Mouse (Mus musculus): ENCODE data around the gene Ankrd37. TPM values are rescaled to one million over a fixed set of nuclear protein-coding genes. Genes with fewer than 3 reads are reported as not detected.

Gene Ankrd37
- 12.7 and 13.4 TPM in 2 replicates for polyA plus RNA-seq (2012; rRNA removed)

- no peak for TF ChIP-seq POLR2A (IDR thresholded peaks at IDR 0.05; ENCODE audit: extremely low read depth, insufficient read depth, low read length)
- TF ChIP-seq CTCF (IDR thresholded peaks at IDR 0.05; ENCODE audit: extremely low read depth, insufficient read depth, low read length) = no peak
- Histone ChIP-seq H3K4me1 (ENCODE audit: control insufficient read depth, insufficient read depth, low read length) (no peaks in the 10 kb centered on the region), H3K4me3 (ENCODE audit: insufficient read depth, low read length) (no peak within 1 kb of the TSS), H3K27ac (ENCODE audit: insufficient read depth, low read length) (no peak within 1 kb of the TSS)
These were observed at the start of gene Ankrd37 for GRCm38 (mm10) chr8:46005596-46005995. TSS of gene Ankrd37 (minus strand) at chr8:46005707.

- no peak for TF ChIP-seq POLR2A (IDR thresholded peaks at IDR 0.05; ENCODE audit: extremely low read depth, insufficient read depth, low read length)
- TF ChIP-seq CTCF (IDR thresholded peaks at IDR 0.05; ENCODE audit: extremely low read depth, insufficient read depth, low read length) = no peak
- H3K4me3 ChIP-seq (ENCODE audit: insufficient read depth, low read length) = no peak overlapping the region
- H3K4me1 ChIP-seq (ENCODE audit: control insufficient read depth, insufficient read depth, low read length) = peaks cover 2% of the 10 kb centered on the region; the same call in 1 of the 2 replicates
- no peak overlapping the region for H3K27ac ChIP-seq (ENCODE audit: insufficient read depth, low read length)
These were observed 34.8 kb upstream of the Ankrd37 start for GRCm38 (mm10) chr8:46040260-46040659.

- TF ChIP-seq CTCF (IDR thresholded peaks at IDR 0.05; ENCODE audit: extremely low read depth, insufficient read depth, low read length) = no peak
- TF ChIP-seq POLR2A (IDR thresholded peaks at IDR 0.05; ENCODE audit: extremely low read depth, insufficient read depth, low read length) = no peak
These were observed 34.2 kb upstream of the Ankrd37 start for GRCm38 (mm10) chr8:46039666-46040065.

GRCm38 (mm10) chr8:46036217-46036616 lies 30.7 kb upstream of the Ankrd37 start:
- TF ChIP-seq POLR2A (IDR thresholded peaks at IDR 0.05; ENCODE audit: extremely low read depth, insufficient read depth, low read length) = no peak
- TF ChIP-seq CTCF (IDR thresholded peaks at IDR 0.05; ENCODE audit: extremely low read depth, insufficient read depth, low read length) = no peak
- Histone ChIP-seq H3K4me1 (ENCODE audit: control insufficient read depth, insufficient read depth, low read length) (peaks cover 2% of the 10 kb centered on the region; the same call in 1 of the 2 replicates), H3K4me3 (ENCODE audit: insufficient read depth, low read length) (no peak overlapping the region), H3K27ac (ENCODE audit: insufficient read depth, low read length) (no peak overlapping the region)

More at GRCm38 (mm10) chr8:46039666-46040065, 34.2 kb upstream of the Ankrd37 start:
- H3K4me3 ChIP-seq (ENCODE audit: insufficient read depth, low read length) = no peak overlapping the region
- no peak overlapping the region for H3K27ac ChIP-seq (ENCODE audit: insufficient read depth, low read length)
- peaks cover 2% of the 10 kb centered on the region; the same call in 1 of the 2 replicates for H3K4me1 ChIP-seq (ENCODE audit: control insufficient read depth, insufficient read depth, low read length)

GRCm38 (mm10) chr8:46024392-46024791 lies 18.9 kb upstream of the Ankrd37 start:
- H3K4me3 ChIP-seq (ENCODE audit: insufficient read depth, low read length) = no peak overlapping the region
- no peak overlapping the region for H3K27ac ChIP-seq (ENCODE audit: insufficient read depth, low read length)
- no peaks in the 10 kb centered on the region for H3K4me1 ChIP-seq (ENCODE audit: control insufficient read depth, insufficient read depth, low read length)
- TF ChIP-seq POLR2A (IDR thresholded peaks at IDR 0.05; ENCODE audit: extremely low read depth, insufficient read depth, low read length) (no peak), CTCF (IDR thresholded peaks at IDR 0.05; ENCODE audit: extremely low read depth, insufficient read depth, low read length) (no peak)

- H3K4me3 ChIP-seq (ENCODE audit: insufficient read depth, low read length) = no peak overlapping the region
- H3K27ac ChIP-seq (ENCODE audit: insufficient read depth, low read length) = no peak overlapping the region
- H3K4me1 ChIP-seq (ENCODE audit: control insufficient read depth, insufficient read depth, low read length) = no peaks in the 10 kb centered on the region
- no peak for TF ChIP-seq CTCF (IDR thresholded peaks at IDR 0.05; ENCODE audit: extremely low read depth, insufficient read depth, low read length)
- no peak for TF ChIP-seq POLR2A (IDR thresholded peaks at IDR 0.05; ENCODE audit: extremely low read depth, insufficient read depth, low read length)
These were observed 17.3 kb upstream of the Ankrd37 start for GRCm38 (mm10) chr8:46022758-46023157.

- Histone ChIP-seq H3K4me1 (ENCODE audit: control insufficient read depth, insufficient read depth, low read length) (no peaks in the 10 kb centered on the region), H3K27ac (ENCODE audit: insufficient read depth, low read length) (no peak overlapping the region), H3K4me3 (ENCODE audit: insufficient read depth, low read length) (no peak overlapping the region)
- TF ChIP-seq POLR2A (IDR thresholded peaks at IDR 0.05; ENCODE audit: extremely low read depth, insufficient read depth, low read length) (no peak), CTCF (IDR thresholded peaks at IDR 0.05; ENCODE audit: extremely low read depth, insufficient read depth, low read length) (no peak)
These were observed 16.7 kb upstream of the Ankrd37 start for GRCm38 (mm10) chr8:46022203-46022602.

- H3K27ac ChIP-seq (ENCODE audit: insufficient read depth, low read length) = 0 out of 2 replicates have a peak overlapping the region, but pooled peaks have one; percentile 1
- peaks cover 4% of the 10 kb centered on the region; the same call in 1 of the 2 replicates for H3K4me1 ChIP-seq (ENCODE audit: control insufficient read depth, insufficient read depth, low read length)
- H3K4me3 ChIP-seq (ENCODE audit: insufficient read depth, low read length) = no peak overlapping the region
- peak; percentile 14; the same call in 1 of the 2 replicates for TF ChIP-seq CTCF (IDR thresholded peaks at IDR 0.05; ENCODE audit: extremely low read depth, insufficient read depth, low read length)
- TF ChIP-seq POLR2A (IDR thresholded peaks at IDR 0.05; ENCODE audit: extremely low read depth, insufficient read depth, low read length) = no peak
These were observed 5.5 kb upstream of the Ankrd37 start for GRCm38 (mm10) chr8:46010746-46011680.

- Histone ChIP-seq H3K27ac (ENCODE audit: insufficient read depth, low read length) (no peak overlapping the region), H3K4me3 (ENCODE audit: insufficient read depth, low read length) (no peak overlapping the region), H3K4me1 (ENCODE audit: control insufficient read depth, insufficient read depth, low read length) (peaks cover 4% of the 10 kb centered on the region; the same call in 1 of the 2 replicates)
- TF ChIP-seq CTCF (IDR thresholded peaks at IDR 0.05; ENCODE audit: extremely low read depth, insufficient read depth, low read length) = no peak
- TF ChIP-seq POLR2A (IDR thresholded peaks at IDR 0.05; ENCODE audit: extremely low read depth, insufficient read depth, low read length) = no peak
These were observed 4.8 kb upstream of the Ankrd37 start for GRCm38 (mm10) chr8:46010306-46010705.
